Mouse (Mus musculus) hindbrain, embryonic 13.5 days (tissue): ENCODE measurements around the gene Cds2. TPM values are rescaled to one million over a fixed set of nuclear protein-coding genes. Genes with fewer than 3 reads are reported as not detected.

ENCODE experiments used
- ATAC-seq: fragments of 200-750 bp; cut with Nextera tagmentation; 2 replicates; pipeline ENCODE4 v1.8.0; 2017; ENCODE audit warnings: moderate TSS enrichment; ENCODE audit not compliant: low FRiP score
- H3K27ac ChIP-seq: fragments of 300-500 bp; sonication (generic); 2 replicates; pipeline ENCODE4 v1.5.1; 2015; ENCODE audit warnings: inconsistent platforms, mild to moderate bottlenecking, moderate library complexity
- H3K27me3 ChIP-seq: fragments of 300-500 bp; sonication (generic); 2 replicates; pipeline ENCODE4 v1.6.1; 2015; ENCODE audit warnings: mild to moderate bottlenecking, inconsistent platforms
- H3K36me3 ChIP-seq: fragments of 300-500 bp; sonication (generic); 2 replicates; pipeline ENCODE4 v1.6.1; 2015; ENCODE audit warnings: mild to moderate bottlenecking, inconsistent platforms
- H3K4me1 ChIP-seq: fragments of 300-500 bp; sonication (generic); replicated peaks from 2 replicates; pipeline ENCODE4 v1.6.1; 2015; ENCODE audit warnings: inconsistent platforms
- H3K4me2 ChIP-seq: fragments of 300-500 bp; sonication (generic); 2 replicates; pipeline ENCODE4 v1.6.1; 2015; ENCODE audit warnings: inconsistent platforms, mild to moderate bottlenecking, moderate library complexity
- H3K4me3 ChIP-seq: fragments of 300-500 bp; sonication (generic); 2 replicates; pipeline ENCODE4 v1.5.1; 2015; ENCODE audit warnings: mild to moderate bottlenecking, inconsistent platforms
- H3K9ac ChIP-seq: fragments of 300-500 bp; sonication (generic); 2 replicates; pipeline ENCODE4 v1.6.1; 2015; ENCODE audit warnings: mild to moderate bottlenecking, inconsistent platforms
- H3K9me3 ChIP-seq: fragments of 300-500 bp; sonication (generic); 2 replicates; pipeline ENCODE4 v1.6.1; 2016; ENCODE audit warnings: inconsistent platforms
- WGBS: fragments of 180-500 bp; shearing (Covaris S2); methylation state at CpG from one replicate; pipeline ENCODE4 v1.1.7; 2015; 5-methylcytosine and 5-hydroxymethylcytosine counted together
- polyA plus RNA-seq: library from polyadenylated mRNA; unstranded; fragments of >200 nt; fragmentation: Nextera tagmentation; extraction: Ambion mirVana; gene quantifications from 2 replicates; pipeline ENCODE4 v1.2.1, GENCODE M21; 2015

Gene Cds2
- polyA plus RNA-seq, 1 experiment from 2014 or later = 34.6 TPM

DNA sequence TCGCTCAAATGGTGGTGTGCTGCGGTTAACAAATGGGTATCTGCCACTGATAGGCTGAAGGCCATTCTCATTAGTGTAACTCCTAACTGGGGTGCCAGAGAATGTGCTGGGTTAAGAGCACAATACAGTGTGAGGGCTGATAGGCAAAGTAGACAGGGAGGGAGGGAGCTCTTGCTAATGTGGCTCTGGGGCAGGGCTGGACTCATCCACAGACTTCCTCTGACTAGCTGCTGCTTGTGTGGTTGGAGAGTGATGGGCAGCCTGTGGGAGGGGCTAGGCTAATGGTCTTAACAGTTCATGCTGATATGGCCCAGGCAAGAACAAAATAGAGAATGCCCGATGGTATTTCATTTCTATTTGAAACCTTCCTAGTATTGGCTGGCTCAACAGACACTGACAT is 78.3 kb downstream of the Cds2 start:
- H3K4me3 ChIP-seq = no peak overlapping the region
- WGBS = 95% methylated on average over 3 of the region's 3 CpGs
- H3K9me3 ChIP-seq = no peaks in the 10 kb centered on the region
- ATAC-seq = no peak
- H3K36me3 ChIP-seq = no peaks in the 10 kb centered on the region
- no peaks in the 10 kb centered on the region for H3K4me1 ChIP-seq
- no peak overlapping the region for H3K4me2 ChIP-seq
- H3K9ac ChIP-seq = no peak overlapping the region
- no peaks in the 10 kb centered on the region for H3K27me3 ChIP-seq
- H3K27ac ChIP-seq = no peak overlapping the region

DNA sequence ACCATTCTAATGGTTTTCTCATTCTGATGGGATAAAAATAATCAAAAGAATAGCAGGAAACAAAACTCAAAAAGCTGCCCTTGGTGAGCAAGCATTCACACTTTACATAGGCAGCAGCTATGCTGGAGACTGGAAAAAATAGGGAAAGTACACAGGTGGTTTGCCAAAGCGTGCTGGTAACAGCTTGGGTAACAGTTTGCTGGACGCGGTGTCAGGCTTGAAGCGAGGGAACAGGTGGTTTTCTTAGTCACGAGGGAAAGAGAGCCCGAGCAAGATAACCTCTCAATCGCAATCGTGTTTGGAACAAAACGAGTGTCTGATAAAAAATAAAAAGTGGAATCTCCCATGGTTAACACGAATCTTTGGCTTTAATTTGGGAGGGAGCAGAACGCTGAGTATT is 80.9 kb downstream of the Cds2 start:
- ATAC-seq = no peak
- no peaks in the 10 kb centered on the region for H3K36me3 ChIP-seq
- no peak overlapping the region for H3K4me2 ChIP-seq
- H3K9me3 ChIP-seq = no peaks in the 10 kb centered on the region
- 90% methylated on average over 11 of the region's 11 CpGs for WGBS
- H3K27me3 ChIP-seq = no peaks in the 10 kb centered on the region
- H3K4me1 ChIP-seq = no peaks in the 10 kb centered on the region
- no peak overlapping the region for H3K4me3 ChIP-seq
- no peak overlapping the region for H3K9ac ChIP-seq
- no peak overlapping the region for H3K27ac ChIP-seq

Other genes with a start within 250 kb of the Cds2 start
- 29.6 and 30.6 TPM in 2 replicates for gene Rassf2, start 232.9 kb upstream of the Cds2 start, polyA plus RNA-seq
- gene Slc23a2, start 118.0 kb upstream of the Cds2 start, polyA plus RNA-seq = 25.5 and 25.9 TPM in 2 replicates
- 50.4 TPM in 2 replicates for gene Tmem230, start 15.3 kb upstream of the Cds2 start, polyA plus RNA-seq
- 115 and 119 TPM in 2 replicates for gene Pcna, start 9.8 kb upstream of the Cds2 start, polyA plus RNA-seq
- 1.6 and 2.4 TPM in 2 replicates for gene Prokr2, start 122.3 kb downstream of the Cds2 start, polyA plus RNA-seq